Mouse (Mus musculus): Measurements from ENCODE around the gene Tbr1. TPM values are rescaled to one million over a fixed set of nuclear protein-coding genes. Genes with fewer than 3 reads are reported as not detected.

Tbr1 gene
- polyA plus RNA-seq, 1 experiment from 2014 or later, result 0.29 TPM

DNA sequence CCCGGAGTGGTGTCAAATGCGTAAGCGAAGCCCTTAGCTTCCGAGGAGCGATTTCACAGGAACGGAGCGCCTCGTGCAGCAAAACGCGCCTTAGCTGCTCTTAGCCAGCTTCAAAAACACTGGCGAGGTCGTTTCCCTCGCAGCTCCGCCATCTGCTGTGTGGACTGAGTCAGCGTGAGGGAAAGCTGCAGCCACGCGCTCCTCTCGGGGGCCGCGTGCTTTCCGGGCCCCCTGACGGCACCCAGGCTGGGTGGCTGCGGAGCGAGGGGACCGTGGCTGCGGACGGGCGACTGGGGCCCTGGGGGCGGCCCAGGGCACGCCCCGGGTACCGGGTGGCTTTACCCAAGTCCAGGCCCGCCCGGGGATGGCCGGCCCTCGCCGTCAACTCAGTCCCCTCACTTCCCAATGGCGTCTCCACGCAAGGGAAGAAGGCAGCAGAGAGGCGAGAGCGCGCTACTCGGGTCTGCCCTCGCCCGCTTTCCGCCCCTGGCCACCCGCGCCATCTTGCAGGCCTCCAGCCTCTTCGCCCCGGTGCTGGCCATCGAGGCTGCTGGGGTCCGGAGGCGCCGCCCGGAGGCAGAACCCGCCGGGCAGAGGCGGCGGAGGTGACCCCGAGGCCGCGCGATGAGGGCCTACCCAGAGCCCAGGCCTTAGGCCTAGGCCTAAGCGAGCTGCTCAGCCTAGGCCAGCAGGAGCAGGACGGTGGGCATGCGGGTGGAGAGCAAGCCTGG lies 13.0 kb downstream of the Tbr1 start:
- 2% methylated on average over 64 of the region's 66 CpGs for WGBS
- peaks cover 12% of the 10 kb centered on the region; the same call in 1 of the 2 replicates for H3K4me1 ChIP-seq (ENCODE audit: control insufficient read depth, insufficient read depth, low read length)
- peak overlapping the region; percentile 21 for H3K27ac ChIP-seq (ENCODE audit: low read depth, low read length)
- DNase-seq (ENCODE audit: low spot score) (peak; percentile 78), ATAC-seq (ENCODE audit: insufficient read depth, low FRiP score, low TSS enrichment) (peak; percentile 64)
- no peaks in the 10 kb centered on the region for H3K36me3 ChIP-seq (ENCODE audit: control insufficient read depth, insufficient read depth, low read length)
- H3K9me3 ChIP-seq (ENCODE audit: control insufficient read depth, low read length), result no peaks in the 10 kb centered on the region
- peaks cover 41% of the 10 kb centered on the region for H3K27me3 ChIP-seq (ENCODE audit: control insufficient read depth, insufficient read depth, low read length)
- H3K4me3 ChIP-seq (ENCODE audit: low read depth, low read length), result peak overlapping the region; percentile 37
- peak overlapping the region; percentile 67 for H3K4me2 ChIP-seq (ENCODE audit: low read depth)
- peak overlapping the region; percentile 69 for H3K9ac ChIP-seq (ENCODE audit: low read length)

DNA sequence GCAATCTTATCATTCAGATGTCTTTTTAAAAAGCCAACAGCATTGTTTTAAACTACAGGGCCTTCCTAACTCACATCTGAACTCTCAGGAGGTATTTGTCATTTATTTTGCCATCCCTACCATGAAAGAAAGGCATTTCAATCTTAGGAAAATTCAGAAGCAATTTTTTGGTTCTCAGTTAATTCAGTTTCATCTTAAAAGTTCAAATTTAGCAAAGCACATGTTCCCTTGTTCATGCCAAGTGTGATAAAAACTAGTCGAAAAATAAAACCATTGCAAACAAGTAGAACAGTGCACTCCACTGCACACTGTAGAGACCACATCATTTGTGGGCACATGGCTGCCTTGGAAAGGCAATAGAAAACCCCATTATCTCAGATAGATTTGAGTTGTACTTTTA lies 15.5 kb downstream of the Tbr1 start:
- H3K4me3 ChIP-seq (ENCODE audit: low read depth, low read length), result no peak overlapping the region
- no peaks in the 10 kb centered on the region for H3K36me3 ChIP-seq (ENCODE audit: control insufficient read depth, insufficient read depth, low read length)
- H3K27me3 ChIP-seq (ENCODE audit: control insufficient read depth, insufficient read depth, low read length), result peaks cover 21% of the 10 kb centered on the region
- ATAC-seq (ENCODE audit: insufficient read depth, low FRiP score, low TSS enrichment) (no peak), DNase-seq (ENCODE audit: low spot score) (no peak)
- H3K9me3 ChIP-seq (ENCODE audit: control insufficient read depth, low read length), result no peaks in the 10 kb centered on the region
- H3K9ac ChIP-seq (ENCODE audit: low read length), result no peak overlapping the region
- peaks cover 5% of the 10 kb centered on the region; the same call in 1 of the 2 replicates for H3K4me1 ChIP-seq (ENCODE audit: control insufficient read depth, insufficient read depth, low read length)
- H3K4me2 ChIP-seq (ENCODE audit: low read depth), result no peak overlapping the region
- no peak overlapping the region for H3K27ac ChIP-seq (ENCODE audit: low read depth, low read length)
- WGBS, result 85% methylated on average over 1 of the region's 1 CpGs

DNA sequence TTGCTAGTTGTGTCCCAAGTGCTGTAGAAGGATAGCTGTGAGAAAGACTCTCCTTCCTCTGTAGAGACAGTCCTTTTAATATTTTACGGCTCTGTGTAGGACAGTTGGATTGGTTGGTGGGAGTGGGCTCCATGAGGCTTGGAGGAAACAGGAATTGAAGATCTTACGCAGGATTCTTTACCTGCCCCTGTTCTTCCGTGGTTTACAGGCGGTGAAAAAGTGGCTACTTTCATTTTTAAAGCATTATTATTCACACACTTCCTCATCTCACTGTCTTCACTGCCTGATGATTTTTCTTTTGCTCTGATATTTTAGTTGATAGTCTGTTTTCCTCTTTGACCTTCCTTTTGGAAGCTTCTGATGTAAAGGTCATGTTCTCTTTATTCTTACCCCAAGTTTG lies 17.5 kb downstream of the Tbr1 start:
- Histone ChIP-seq H3K36me3 (ENCODE audit: control insufficient read depth, insufficient read depth, low read length) (no peaks in the 10 kb centered on the region), H3K27me3 (ENCODE audit: control insufficient read depth, insufficient read depth, low read length) (peaks cover 5% of the 10 kb centered on the region; the same call in 1 of the 2 replicates), H3K9ac (ENCODE audit: low read length) (no peak overlapping the region), H3K4me1 (ENCODE audit: control insufficient read depth, insufficient read depth, low read length) (peaks cover 5% of the 10 kb centered on the region; the same call in 1 of the 2 replicates), H3K4me2 (ENCODE audit: low read depth) (no peak overlapping the region), H3K9me3 (ENCODE audit: control insufficient read depth, low read length) (no peaks in the 10 kb centered on the region), H3K27ac (ENCODE audit: low read depth, low read length) (no peak overlapping the region), H3K4me3 (ENCODE audit: low read depth, low read length) (no peak overlapping the region)
- ATAC-seq (ENCODE audit: insufficient read depth, low FRiP score, low TSS enrichment) (no peak), DNase-seq (ENCODE audit: low spot score) (no peak)
- 79% methylated on average over 4 of the region's 4 CpGs for WGBS

DNA sequence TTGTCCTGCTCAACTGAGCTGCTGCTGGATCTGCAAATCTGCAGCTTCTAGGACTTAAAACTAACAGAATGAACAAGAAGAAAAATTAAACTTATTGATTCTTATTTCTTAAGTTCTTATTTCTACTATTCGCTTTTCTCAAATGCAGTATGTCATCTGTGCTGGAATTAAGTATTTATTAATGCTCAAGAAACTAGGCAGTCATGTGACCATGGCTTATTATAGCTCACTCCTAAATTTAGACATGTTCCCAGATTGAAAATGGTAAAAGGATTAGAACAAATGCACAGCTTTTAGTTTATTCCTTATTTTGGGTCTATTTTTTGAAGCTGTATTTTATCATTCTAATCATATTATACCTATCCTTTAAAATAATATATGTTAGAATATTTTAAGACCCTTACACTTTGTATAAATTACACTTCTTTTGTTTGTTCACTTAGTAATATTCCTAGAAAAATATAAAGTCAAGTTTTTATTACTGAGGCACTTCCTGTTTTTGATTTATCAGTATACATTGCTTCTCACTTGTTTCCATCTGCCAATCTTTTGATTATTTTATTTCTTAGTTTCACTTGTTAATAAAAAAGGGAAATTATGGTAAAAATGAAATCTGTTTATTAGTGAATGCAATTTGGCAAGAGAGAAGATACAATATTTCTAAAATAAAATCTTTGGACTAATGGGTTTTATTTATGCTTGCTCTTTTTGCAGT lies 20.9 kb downstream of the Tbr1 start:
- Histone ChIP-seq H3K36me3 (ENCODE audit: control insufficient read depth, insufficient read depth, low read length) (no peaks in the 10 kb centered on the region), H3K4me3 (ENCODE audit: low read depth, low read length) (no peak overlapping the region), H3K4me1 (ENCODE audit: control insufficient read depth, insufficient read depth, low read length) (no peaks in the 10 kb centered on the region), H3K4me2 (ENCODE audit: low read depth) (no peak overlapping the region), H3K27me3 (ENCODE audit: control insufficient read depth, insufficient read depth, low read length) (no peaks in the 10 kb centered on the region), H3K9me3 (ENCODE audit: control insufficient read depth, low read length) (no peaks in the 10 kb centered on the region), H3K9ac (ENCODE audit: low read length) (no peak overlapping the region), H3K27ac (ENCODE audit: low read depth, low read length) (no peak overlapping the region)
- 86% methylated on average over 1 of the region's 1 CpGs for WGBS
- DNase-seq (ENCODE audit: low spot score) (no peak), ATAC-seq (ENCODE audit: insufficient read depth, low FRiP score, low TSS enrichment) (no peak)

DNA sequence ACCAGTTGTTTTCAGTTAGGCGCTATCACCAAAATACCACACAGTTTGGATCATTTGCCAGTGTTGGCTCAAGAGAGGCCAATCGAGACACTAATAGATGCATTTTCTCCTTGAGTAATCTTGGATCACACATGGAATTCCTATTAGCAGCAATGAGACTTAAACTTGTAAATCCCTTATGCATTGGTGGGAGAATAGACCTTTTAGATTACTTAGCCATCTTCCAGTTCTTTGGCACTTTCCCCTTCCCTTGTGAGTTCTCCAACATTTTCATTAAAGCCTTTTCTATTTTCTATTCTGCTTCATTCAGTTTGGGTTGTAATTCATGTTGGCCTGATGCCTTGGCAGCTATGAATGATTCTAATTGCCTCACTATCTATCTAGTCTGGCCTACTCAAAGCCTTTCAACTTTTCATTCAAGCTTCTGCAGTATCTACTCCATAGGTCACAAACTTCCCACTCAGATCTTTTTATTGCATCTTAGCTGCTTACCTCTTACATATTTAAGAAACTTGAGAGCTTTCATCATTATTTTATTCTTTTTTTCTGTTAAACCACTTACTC lies 34.6 kb downstream of the Tbr1 start:
- Histone ChIP-seq H3K27ac (ENCODE audit: low read depth, low read length) (no peak overlapping the region), H3K4me2 (ENCODE audit: low read depth) (no peak overlapping the region), H3K4me3 (ENCODE audit: low read depth, low read length) (no peak overlapping the region), H3K4me1 (ENCODE audit: control insufficient read depth, insufficient read depth, low read length) (no peaks in the 10 kb centered on the region), H3K27me3 (ENCODE audit: control insufficient read depth, insufficient read depth, low read length) (no peaks in the 10 kb centered on the region), H3K9ac (ENCODE audit: low read length) (no peak overlapping the region), H3K36me3 (ENCODE audit: control insufficient read depth, insufficient read depth, low read length) (no peaks in the 10 kb centered on the region), H3K9me3 (ENCODE audit: control insufficient read depth, low read length) (no peaks in the 10 kb centered on the region)
- no peak for ATAC-seq (ENCODE audit: insufficient read depth, low FRiP score, low TSS enrichment)
- WGBS, result 87% methylated on average over 2 of the region's 2 CpGs
- DNase-seq (ENCODE audit: low spot score), result no peak

Small RNAs within 50 kb of the gene (microRNA-seq; reads per million reads assigned to microRNA genes)
- gene Gm22403, result not detected

Other genes with a start within 250 kb of the Tbr1 start
- 39.8 and 40.8 TPM in 2 replicates for gene Tank, start 224.3 kb upstream of the Tbr1 start, polyA plus RNA-seq (2014; fragmentation: Nextera tagmentation; extraction: Ambion mirVana)
- 268 TPM in 2 replicates for gene Psmd14, start 91.2 kb upstream of the Tbr1 start, polyA plus RNA-seq (2014; fragmentation: Nextera tagmentation; extraction: Ambion mirVana)
- gene Slc4a10, start 243.5 kb downstream of the Tbr1 start, polyA plus RNA-seq (2014; fragmentation: Nextera tagmentation; extraction: Ambion mirVana), result 0.22 and 0.52 TPM in 2 replicates